Mouse (Mus musculus) embryonic fibroblast, embryonic 13.5 days (primary cell): Measurements from ENCODE around the gene Foxp1.

Source experiments
- CTCF ChIP-seq: IDR thresholded peaks from 2 replicates; pipeline ENCODE4 v1.5.1; 2011; ENCODE audit warnings: mild to moderate bottlenecking, control low read depth, low read length, moderate library complexity, borderline replicate concordance; ENCODE audit not compliant: insufficient read depth
- POLR2A ChIP-seq: IDR thresholded peaks from 2 replicates; pipeline ENCODE4 v1.6.1; 2011; ENCODE audit warnings: low read depth, mild to moderate bottlenecking, control low read depth, low read length, moderate library complexity

GRCm38 (mm10) chr6:99521641-99522358 lies 721 bp downstream of the Foxp1 start:
- no peak for TF ChIP-seq CTCF
- TF ChIP-seq POLR2A, result 0 out of 2 replicates have a peak, but pooled peaks have one; percentile 10
